Mouse (Mus musculus) liver, embryonic 14.5 days (tissue): ENCODE measurements around the gene Tox4. TPM values are rescaled to one million over a fixed set of nuclear protein-coding genes. Genes with fewer than 3 reads are reported as not detected.
A peak's percentile ranks its signal among the peaks of the same experiment; 100 is the strongest.

Experiments
- ATAC-seq: fragments of 200-750 bp; cut with Nextera tagmentation; 2 replicates; pipeline ENCODE4 v1.8.0; 2017; ENCODE audit warnings: moderate number of reproducible peaks, mild to moderate bottlenecking, moderate library complexity; ENCODE audit not compliant: insufficient read depth
- DNase-seq, 3 experiments: peaks; one replicate each; pipeline ENCODE4 v3.0.0-alpha.2; 2012 to 2013; ENCODE audit warnings: low read depth in 3 of 3, low spot score in 3 of 3
- H3K27ac ChIP-seq: fragments of 300-500 bp; sonication (generic); 2 replicates; pipeline ENCODE4 v1.5.1; 2014; ENCODE audit warnings: moderate library complexity, mild to moderate bottlenecking, control low read depth, inconsistent platforms
- H3K27me3 ChIP-seq: fragments of 300-500 bp; sonication (generic); 2 replicates; pipeline ENCODE4 v1.6.1; 2014; ENCODE audit warnings: mild to moderate bottlenecking, low read length, moderate library complexity; ENCODE audit not compliant: control insufficient read depth, insufficient read depth
- H3K36me3 ChIP-seq: fragments of 300-500 bp; sonication (generic); replicated peaks from 2 replicates; pipeline ENCODE4 v1.6.1; 2014; ENCODE audit warnings: low read depth; ENCODE audit not compliant: control insufficient read depth, insufficient read depth
- H3K4me1 ChIP-seq, 2 experiments: fragments of 200-500 bp in 1 of 2; fragments of 300-500 bp in 1 of 2; sonication (generic) in 1 of 2; replicated peaks; 2 replicates each; pipeline ENCODE4 v1.6.1; 2012 to 2014; ENCODE audit warnings: antibody characterized with exemption in 1 of 2, inconsistent platforms in 1 of 2, low read length in 1 of 2; ENCODE audit not compliant: control insufficient read depth in 2 of 2, insufficient read depth in 2 of 2
- H3K4me2 ChIP-seq: fragments of 300-500 bp; sonication (generic); 2 replicates; pipeline ENCODE4 v1.6.1; 2014; ENCODE audit warnings: low read depth, mild to moderate bottlenecking, control low read depth, moderate library complexity
- H3K4me3 ChIP-seq, 2 experiments: fragments of 200-500 bp in 1 of 2; fragments of 300-500 bp in 1 of 2; sonication (generic) in 1 of 2; 2 replicates each; pipeline ENCODE4 v1.5.1; 2012 to 2014; ENCODE audit warnings: low read depth in 2 of 2, low read length in 2 of 2, mild to moderate bottlenecking in 2 of 2, control low read depth in 1 of 2, inconsistent platforms in 1 of 2, moderate library complexity in 1 of 2; ENCODE audit not compliant: insufficient read depth in 1 of 2
- H3K9ac ChIP-seq: fragments of 300-500 bp; sonication (generic); replicated peaks from 2 replicates; pipeline ENCODE4 v1.6.1; 2014; ENCODE audit warnings: mild to moderate bottlenecking, control low read depth, moderate library complexity
- H3K9me3 ChIP-seq: fragments of 300-500 bp; sonication (generic); 2 replicates; pipeline ENCODE4 v1.6.1; 2016; ENCODE audit warnings: low read length, mixed read lengths; ENCODE audit not compliant: control insufficient read depth
- CTCF ChIP-seq: IDR thresholded peaks from 2 replicates; pipeline ENCODE4 v1.5.1; 2016; ENCODE audit warnings: antibody characterized with exemption, low read depth, control low read depth
- EP300 ChIP-seq: IDR thresholded peaks from 2 replicates; pipeline ENCODE4 v1.6.1; 2016; ENCODE audit warnings: antibody characterized with exemption, low read depth
- WGBS: fragments of 180-500 bp; shearing (Covaris S2); extraction: QIAGEN DNeasy Blood & Tissue Kit; methylation state at CpG from one replicate; pipeline ENCODE4 v1.1.7; 2014; ENCODE audit not compliant: insufficient replicate concordance; 5-methylcytosine and 5-hydroxymethylcytosine counted together
- polyA plus RNA-seq, 2 experiments: library from polyadenylated mRNA; depleted of rRNA in 1 of 2; stranded (reverse) in 1 of 2; unstranded in 1 of 2; fragments of >200 nt; fragmentation: Nextera tagmentation in 1 of 2; extraction: Ambion mirVana in 1 of 2; gene quantifications; 2 replicates each; pipeline versions ENCODE4 v1.2.1 to v1.2.3; 2012 to 2014

Gene Tox4
- polyA plus RNA-seq (2012; rRNA removed): 8.5 and 10.1 TPM in 2 replicates
- polyA plus RNA-seq (2014; fragmentation: Nextera tagmentation; extraction: Ambion mirVana): 16.6 and 17.2 TPM in 2 replicates

- Histone ChIP-seq H3K27ac (peak within 1 kb of the TSS; percentile 82), H3K9me3 (no peaks in the 10 kb centered on the region), H3K9ac (peak within 1 kb of the TSS; percentile 92), H3K27me3 (no peaks in the 10 kb centered on the region), H3K4me1 (peaks cover 10 to 12% of the 10 kb centered on the region in 2 experiments), H3K4me3 (peak within 1 kb of the TSS; percentile 72 to 93), H3K36me3 (no peaks in the 10 kb centered on the region), H3K4me2 (peak within 1 kb of the TSS; percentile 88)
- WGBS: 1% methylated on average over 62 of the region's 66 CpGs
- peak; percentile 97 to 99 (median 97) for DNase-seq
- ATAC-seq: peak; percentile 94
- TF ChIP-seq EP300 (no peak), CTCF (peak; percentile 100)
These were observed at the start of gene Tox4, which contains the start of gene Rab2b for GRCm38 (mm10) chr14:52278932-52279746. TSS of gene Tox4 (plus strand) at chr14:52279146. TSS of gene Rab2b (minus strand) at chr14:52279545.

GRCm38 (mm10) chr14:52232249-52232648, 46.7 kb upstream of the Tox4 start:
- WGBS: 73% methylated on average over 6 of the region's 6 CpGs
- TF ChIP-seq EP300: no peak
- no peak for TF ChIP-seq CTCF
- no peak overlapping the region for H3K4me3 ChIP-seq
- H3K36me3 ChIP-seq: peaks cover 66% of the 10 kb centered on the region
- ATAC-seq: no peak
- H3K27ac ChIP-seq: no peak overlapping the region
- no peaks in the 10 kb centered on the region for H3K9me3 ChIP-seq
- no peak overlapping the region for H3K4me2 ChIP-seq
- DNase-seq: no peak
- no peaks in the 10 kb centered on the region for H3K27me3 ChIP-seq
- H3K9ac ChIP-seq: no peak overlapping the region
- H3K4me1 ChIP-seq: no peaks in the 10 kb centered on the region

GRCm38 (mm10) chr14:52235165-52235564, 43.8 kb upstream of the Tox4 start:
- Histone ChIP-seq H3K9me3 (no peaks in the 10 kb centered on the region), H3K4me1 (no peaks in the 10 kb centered on the region), H3K9ac (no peak overlapping the region), H3K27me3 (no peaks in the 10 kb centered on the region), H3K27ac (no peak overlapping the region), H3K36me3 (peaks cover 57% of the 10 kb centered on the region), H3K4me2 (no peak overlapping the region), H3K4me3 (no peak overlapping the region)
- ATAC-seq: no peak
- 80% methylated on average over 7 of the region's 7 CpGs for WGBS
- no peak for DNase-seq
- TF ChIP-seq EP300 (no peak), CTCF (no peak)

- DNase-seq: no peak
- no peaks in the 10 kb centered on the region; a peak in 1 of 4 replicates for H3K4me1 ChIP-seq
- H3K9ac ChIP-seq: no peak overlapping the region
- TF ChIP-seq CTCF (no peak), EP300 (no peak)
- ATAC-seq: no peak
- no peaks in the 10 kb centered on the region for H3K27me3 ChIP-seq
- H3K27ac ChIP-seq: no peak overlapping the region
- H3K36me3 ChIP-seq: peaks cover 46% of the 10 kb centered on the region
- no peak overlapping the region for H3K4me3 ChIP-seq
- 65% methylated on average over 1 of the region's 1 CpGs for whole genome bisulfite sequencing
- H3K9me3 ChIP-seq: no peaks in the 10 kb centered on the region
- H3K4me2 ChIP-seq: no peak overlapping the region
These were observed 42.7 kb upstream of the Tox4 start for GRCm38 (mm10) chr14:52236216-52236615.

- no peaks in the 10 kb centered on the region for H3K27me3 ChIP-seq
- DNase-seq: peak; percentile 100
- H3K9ac ChIP-seq: peak overlapping the region; percentile 80
- ATAC-seq: peak; percentile 99
- H3K4me3 ChIP-seq: peak overlapping the region; percentile 80 to 81
- H3K4me1 ChIP-seq: peaks cover 6 to 17% of the 10 kb centered on the region in 2 experiments
- no peaks in the 10 kb centered on the region for H3K36me3 ChIP-seq
- no peaks in the 10 kb centered on the region for H3K9me3 ChIP-seq
- peak overlapping the region; percentile 31 for H3K27ac ChIP-seq
- TF ChIP-seq CTCF (no peak), EP300 (no peak)
- WGBS: under 1% methylated on average over 32 of the region's 32 CpGs
- H3K4me2 ChIP-seq: peak overlapping the region; percentile 86
These were observed 34.8 kb upstream of the Tox4 start for GRCm38 (mm10) chr14:52244041-52244689.
